Mouse (Mus musculus) heart, postnatal 0 days (tissue): ENCODE measurements at regions not wholly inside any gene's neighbourhood (a gene's known extent, or its start where the extent isn't known, plus 50 kb on each side); places are given as distances from the start of the nearest gene placed in this dataset.

Experiments
- ATAC-seq: fragments of 200-750 bp; cut with Nextera tagmentation; 2 replicates; pipeline ENCODE4 v1.8.0; 2017; ENCODE audit warnings: low read depth, moderate number of reproducible peaks, moderate library complexity; ENCODE audit not compliant: insufficient read depth
- DNase-seq: peaks from one replicate; pipeline ENCODE4 v3.0.0-alpha.2; 2016; ENCODE audit warnings: low spot score
- H3K27ac ChIP-seq: fragments of 300-500 bp; sonication (generic); 2 replicates; pipeline ENCODE4 v1.5.1; 2014; ENCODE audit warnings: low read depth, mild to moderate bottlenecking
- H3K27me3 ChIP-seq: fragments of 300-500 bp; sonication (generic); 2 replicates; pipeline ENCODE4 v1.6.1; 2014; ENCODE audit warnings: low read length, mixed read lengths; ENCODE audit not compliant: control insufficient read depth, insufficient read depth
- H3K36me3 ChIP-seq: fragments of 300-500 bp; sonication (generic); replicated peaks from 2 replicates; pipeline ENCODE4 v1.6.1; 2014; ENCODE audit warnings: low read length, mixed read lengths; ENCODE audit not compliant: control insufficient read depth, insufficient read depth
- H3K4me1 ChIP-seq: fragments of 300-500 bp; sonication (generic); 2 replicates; pipeline ENCODE4 v1.6.1; 2014; ENCODE audit warnings: antibody characterized with exemption; ENCODE audit not compliant: control insufficient read depth, insufficient read depth
- H3K4me2 ChIP-seq: fragments of 300-500 bp; sonication (generic); 2 replicates; pipeline ENCODE4 v1.6.1; 2014; ENCODE audit warnings: low read depth, mild to moderate bottlenecking, low read length, moderate library complexity
- H3K4me3 ChIP-seq: fragments of 300-500 bp; sonication (generic); 2 replicates; pipeline ENCODE4 v1.5.1; 2014; ENCODE audit warnings: low read depth, low read length
- H3K9ac ChIP-seq: fragments of 300-500 bp; sonication (generic); replicated peaks from 2 replicates; pipeline ENCODE4 v1.6.1; 2014; ENCODE audit warnings: low read depth, low read length, mixed read lengths
- H3K9me3 ChIP-seq: fragments of 300-500 bp; sonication (generic); replicated peaks from 2 replicates; pipeline ENCODE4 v1.6.1; 2016; ENCODE audit warnings: low read length; ENCODE audit not compliant: control insufficient read depth
- CTCF ChIP-seq: IDR thresholded peaks from 2 replicates; pipeline ENCODE4 v1.5.1; 2016; ENCODE audit warnings: antibody characterized with exemption, control low read depth, low read depth
- EP300 ChIP-seq: IDR thresholded peaks from 2 replicates; pipeline ENCODE4 v1.6.1; 2016; ENCODE audit warnings: antibody characterized with exemption, low read depth
- WGBS: fragments of 180-500 bp; shearing (Covaris S2); extraction: QIAGEN DNeasy Blood & Tissue Kit; methylation state at CpG from one replicate; pipeline ENCODE4 v1.1.7; 2014; 5-methylcytosine and 5-hydroxymethylcytosine counted together

DNA sequence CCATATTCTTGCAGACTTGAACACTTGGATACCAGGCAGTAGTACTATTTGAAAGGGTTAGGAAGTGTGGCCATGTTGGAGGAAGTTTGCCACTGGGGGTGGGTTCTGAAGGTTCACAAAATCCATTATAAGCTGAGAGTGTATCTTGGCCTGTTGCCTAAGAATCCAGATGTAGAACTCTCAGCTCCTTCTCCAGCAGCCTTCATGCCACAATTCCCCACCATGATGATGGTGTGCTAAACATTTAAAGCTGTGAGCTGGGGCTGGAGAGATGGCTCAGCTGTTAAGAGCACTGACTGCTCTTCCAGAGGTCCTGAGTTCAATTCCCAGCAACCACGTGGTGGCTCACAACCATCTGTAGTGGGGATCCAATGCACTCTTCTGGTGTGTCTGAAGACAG lies 295.2 kb upstream of the Noct start:
- Histone ChIP-seq H3K9me3 (no peaks in the 10 kb centered on the region), H3K9ac (no peak overlapping the region), H3K4me2 (no peak overlapping the region), H3K4me3 (no peak overlapping the region), H3K27ac (no peak overlapping the region), H3K36me3 (no peaks in the 10 kb centered on the region), H3K4me1 (no peaks in the 10 kb centered on the region), H3K27me3 (no peaks in the 10 kb centered on the region)
- DNase-seq (no peak), ATAC-seq (no peak)
- TF ChIP-seq CTCF (no peak), EP300 (no peak)
- WGBS, result 80% methylated on average over 1 of the region's 1 CpGs

DNA sequence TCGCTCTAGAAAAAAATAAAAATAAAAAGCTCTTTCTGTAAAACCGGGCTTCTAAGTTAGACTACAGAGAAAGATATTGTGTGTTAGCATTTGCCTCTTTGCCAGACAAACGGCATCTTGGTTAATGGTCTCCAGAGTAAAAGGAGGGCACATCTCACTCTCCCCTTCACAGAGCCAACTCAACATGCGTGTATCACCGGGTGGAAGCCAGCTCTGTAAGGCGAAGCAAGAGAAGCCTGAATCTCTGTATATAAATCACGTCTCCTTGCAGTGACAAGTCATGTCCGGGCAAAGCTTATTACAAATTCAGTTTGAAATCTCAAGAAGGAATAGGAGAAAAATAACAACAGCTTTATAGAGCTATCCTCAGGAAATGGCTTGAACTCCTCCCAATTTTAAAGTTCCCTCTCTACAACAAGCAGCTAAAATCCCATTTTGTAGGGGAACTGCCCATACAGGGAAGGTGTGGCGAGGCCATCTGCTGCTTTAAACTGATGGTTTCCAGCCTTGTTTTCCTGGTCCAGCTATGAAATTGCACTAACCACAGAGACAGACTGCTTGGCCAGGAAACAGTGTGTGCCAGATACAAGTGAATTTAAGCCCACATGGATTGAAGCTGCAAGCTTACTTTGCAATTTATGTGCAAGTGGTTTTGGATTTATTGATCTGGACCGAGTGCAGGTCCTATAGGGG lies 291.7 kb upstream of the Noct start:
- Histone ChIP-seq H3K36me3 (no peaks in the 10 kb centered on the region), H3K27me3 (no peaks in the 10 kb centered on the region), H3K9ac (no peak overlapping the region), H3K4me1 (no peaks in the 10 kb centered on the region), H3K4me3 (no peak overlapping the region), H3K27ac (no peak overlapping the region), H3K4me2 (no peak overlapping the region), H3K9me3 (no peaks in the 10 kb centered on the region)
- ATAC-seq (no peak), DNase-seq (no peak)
- TF ChIP-seq CTCF (no peak), EP300 (no peak)
- WGBS, result 74% methylated on average over 10 of the region's 10 CpGs

GRCm38 (mm10) chr3:50933090-50933443 lies 291.2 kb upstream of the Noct start:
- Histone ChIP-seq H3K27ac (no peak overlapping the region), H3K9ac (no peak overlapping the region), H3K27me3 (no peaks in the 10 kb centered on the region), H3K4me2 (no peak overlapping the region), H3K4me3 (no peak overlapping the region), H3K9me3 (no peaks in the 10 kb centered on the region), H3K4me1 (no peaks in the 10 kb centered on the region), H3K36me3 (no peaks in the 10 kb centered on the region)
- 80% methylated on average over 3 of the region's 3 CpGs for WGBS
- ATAC-seq (no peak), DNase-seq (no peak)
- no peak for TF ChIP-seq EP300
- TF ChIP-seq CTCF, result no peak

DNA sequence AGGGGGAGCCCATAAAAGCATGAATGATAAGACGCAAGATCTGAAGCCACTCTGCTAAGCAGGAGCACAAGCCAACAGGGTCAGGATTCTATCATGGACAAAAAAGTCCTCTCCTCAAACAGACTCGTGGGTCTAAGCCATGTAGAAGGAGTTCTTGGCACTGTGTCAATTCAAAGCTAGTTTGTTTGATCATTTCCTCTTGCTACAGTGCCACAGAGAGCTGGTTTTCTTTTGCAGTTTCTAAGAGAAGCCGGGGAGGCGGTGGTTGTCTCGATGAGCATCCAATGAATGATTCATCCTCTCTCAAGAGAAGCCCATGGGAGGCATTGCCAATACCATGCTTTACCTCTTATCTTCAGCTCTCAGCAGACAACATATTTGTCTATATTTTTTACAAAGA lies 284.6 kb upstream of the Noct start:
- 48% methylated on average over 5 of the region's 5 CpGs for WGBS
- no peaks in the 10 kb centered on the region for H3K9me3 ChIP-seq
- H3K4me1 ChIP-seq, result no peaks in the 10 kb centered on the region
- no peak overlapping the region for H3K9ac ChIP-seq
- no peak for DNase-seq
- TF ChIP-seq EP300, result no peak
- TF ChIP-seq CTCF, result no peak
- H3K4me2 ChIP-seq, result no peak overlapping the region
- no peak for ATAC-seq
- H3K4me3 ChIP-seq, result no peak overlapping the region
- H3K27me3 ChIP-seq, result no peaks in the 10 kb centered on the region
- no peak overlapping the region for H3K27ac ChIP-seq
- H3K36me3 ChIP-seq, result no peaks in the 10 kb centered on the region

- Histone ChIP-seq H3K27me3 (no peaks in the 10 kb centered on the region), H3K4me2 (no peak overlapping the region), H3K9ac (no peak overlapping the region), H3K4me1 (no peaks in the 10 kb centered on the region), H3K4me3 (no peak overlapping the region), H3K9me3 (no peaks in the 10 kb centered on the region), H3K36me3 (no peaks in the 10 kb centered on the region), H3K27ac (no peak overlapping the region)
- ATAC-seq, result no peak
- WGBS, result 66% methylated on average over 3 of the region's 3 CpGs
- DNase-seq, result no peak
- TF ChIP-seq CTCF (no peak), EP300 (no peak)
Observed at GRCm38 (mm10) chr3:50940656-50941055, 283.6 kb upstream of the Noct start.

- Histone ChIP-seq H3K4me3 (no peak overlapping the region), H3K9me3 (no peaks in the 10 kb centered on the region), H3K9ac (no peak overlapping the region), H3K4me1 (no peaks in the 10 kb centered on the region), H3K4me2 (no peak overlapping the region), H3K27me3 (no peaks in the 10 kb centered on the region), H3K36me3 (no peaks in the 10 kb centered on the region), H3K27ac (no peak overlapping the region)
- WGBS, result 87% methylated on average over 6 of the region's 6 CpGs
- DNase-seq, result no peak
- ATAC-seq, result no peak
- TF ChIP-seq EP300 (no peak), CTCF (no peak)
Observed at GRCm38 (mm10) chr3:50953456-50953855, 270.8 kb upstream of the Noct start.
